Mouse (Mus musculus) heart, embryonic 13.5 days (tissue): ENCODE results near the gene Dtnb. TPM values are rescaled to one million over a fixed set of nuclear protein-coding genes. Genes with fewer than 3 reads are reported as not detected.

Source experiments
- ATAC-seq: fragments of 200-750 bp; cut with Nextera tagmentation; 2 replicates; pipeline ENCODE4 v1.8.0; 2017; ENCODE audit warnings: moderate TSS enrichment; ENCODE audit not compliant: insufficient number of reproducible peaks, low FRiP score, low TSS enrichment; ENCODE audit errors: extremely low read depth
- H3K27ac ChIP-seq: fragments of 300-500 bp; sonication (generic); replicated peaks from 2 replicates; pipeline ENCODE4 v1.5.1; 2015; ENCODE audit warnings: moderate library complexity, mild to moderate bottlenecking, inconsistent platforms
- H3K27me3 ChIP-seq: fragments of 300-500 bp; sonication (generic); replicated peaks from 2 replicates; pipeline ENCODE4 v1.6.1; 2015; ENCODE audit warnings: mild to moderate bottlenecking, inconsistent platforms
- H3K36me3 ChIP-seq: fragments of 300-500 bp; sonication (generic); 2 replicates; pipeline ENCODE4 v1.6.1; 2015; ENCODE audit warnings: mild to moderate bottlenecking, inconsistent platforms
- H3K4me1 ChIP-seq: fragments of 300-500 bp; sonication (generic); 2 replicates; pipeline ENCODE4 v1.6.1; 2015; ENCODE audit warnings: inconsistent platforms
- H3K4me2 ChIP-seq: fragments of 300-500 bp; sonication (generic); 2 replicates; pipeline ENCODE4 v1.6.1; 2015; ENCODE audit warnings: inconsistent platforms, mild to moderate bottlenecking, moderate library complexity
- H3K4me3 ChIP-seq: fragments of 300-500 bp; sonication (generic); 2 replicates; pipeline ENCODE4 v1.5.1; 2015; ENCODE audit warnings: moderate library complexity, mild to moderate bottlenecking, inconsistent platforms
- H3K9ac ChIP-seq: fragments of 300-500 bp; sonication (generic); 2 replicates; pipeline ENCODE4 v1.6.1; 2015; ENCODE audit warnings: inconsistent platforms, mild to moderate bottlenecking, moderate library complexity
- H3K9me3 ChIP-seq: fragments of 300-500 bp; sonication (generic); 2 replicates; pipeline ENCODE4 v1.6.1; 2016; ENCODE audit warnings: inconsistent platforms
- WGBS: fragments of 180-500 bp; shearing (Covaris S2); methylation state at CpG from one replicate; pipeline ENCODE4 v1.1.7; 2015; ENCODE audit warnings: mixed read lengths; 5-methylcytosine and 5-hydroxymethylcytosine counted together
- polyA plus RNA-seq: library from polyadenylated mRNA; unstranded; fragments of >200 nt; fragmentation: Nextera tagmentation; extraction: Ambion mirVana; gene quantifications from 2 replicates; pipeline ENCODE4 v1.2.1, GENCODE M21; 2015

Gene Dtnb
- polyA plus RNA-seq, 1 experiment from 2014 or later = 16.4 TPM

DNA sequence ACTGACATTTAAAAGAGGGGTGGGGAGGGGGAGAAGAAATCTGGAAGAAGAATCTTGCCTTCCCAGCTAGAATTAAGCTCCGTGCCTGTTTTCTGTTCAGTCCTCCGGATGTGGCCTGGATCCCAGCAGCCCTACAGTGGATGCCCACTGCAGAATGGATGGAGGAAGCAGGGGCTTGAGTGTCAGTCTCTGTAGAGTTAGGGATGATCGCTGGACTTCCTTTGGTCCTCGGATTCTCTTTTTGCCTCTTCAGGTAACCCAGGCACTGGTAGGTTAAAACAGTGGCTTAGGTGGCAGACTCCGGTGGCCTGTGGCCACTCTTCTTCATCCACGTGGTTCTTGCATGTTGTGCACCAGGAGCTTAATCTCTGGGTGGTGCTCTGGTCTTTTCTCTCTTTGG, 1.2 kb downstream of the Dtnb start:
- H3K9ac ChIP-seq = peak overlapping the region; percentile 96
- no peak for ATAC-seq
- peak overlapping the region; percentile 94 for H3K4me3 ChIP-seq
- H3K27me3 ChIP-seq = no peaks in the 10 kb centered on the region
- no peak overlapping the region for H3K27ac ChIP-seq
- H3K36me3 ChIP-seq = no peaks in the 10 kb centered on the region
- no peaks in the 10 kb centered on the region for H3K9me3 ChIP-seq
- H3K4me1 ChIP-seq = peaks cover 31% of the 10 kb centered on the region
- 38% methylated on average over 6 of the region's 6 CpGs for WGBS
- peak overlapping the region; percentile 94 for H3K4me2 ChIP-seq

DNA sequence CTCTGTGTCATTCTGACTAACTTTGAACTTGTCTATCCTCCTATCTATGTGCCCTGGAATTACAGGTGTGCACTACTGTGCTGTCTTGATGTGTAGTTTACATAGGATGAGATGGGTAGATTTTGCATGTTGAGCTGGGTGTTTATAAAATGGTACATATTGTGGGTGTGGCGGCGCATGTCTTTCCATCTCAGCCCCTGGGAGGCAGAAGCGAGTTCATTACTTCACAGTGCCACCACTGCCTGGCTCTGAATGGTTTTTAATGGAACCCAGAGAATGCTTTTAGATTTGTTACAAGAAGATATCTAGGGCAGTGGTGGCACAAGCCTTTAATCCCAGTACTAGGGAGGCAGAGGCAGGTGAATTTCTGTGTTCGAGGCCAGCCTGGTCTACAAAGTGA, 2.5 kb downstream of the Dtnb start:
- no peak overlapping the region for H3K9ac ChIP-seq
- no peak overlapping the region for H3K4me3 ChIP-seq
- no peaks in the 10 kb centered on the region for H3K9me3 ChIP-seq
- H3K4me2 ChIP-seq = no peak overlapping the region
- no peaks in the 10 kb centered on the region for H3K27me3 ChIP-seq
- no peak overlapping the region for H3K27ac ChIP-seq
- WGBS = 92% methylated on average over 4 of the region's 4 CpGs
- H3K4me1 ChIP-seq = peaks cover 24% of the 10 kb centered on the region
- H3K36me3 ChIP-seq = no peaks in the 10 kb centered on the region
- no peak for ATAC-seq

DNA sequence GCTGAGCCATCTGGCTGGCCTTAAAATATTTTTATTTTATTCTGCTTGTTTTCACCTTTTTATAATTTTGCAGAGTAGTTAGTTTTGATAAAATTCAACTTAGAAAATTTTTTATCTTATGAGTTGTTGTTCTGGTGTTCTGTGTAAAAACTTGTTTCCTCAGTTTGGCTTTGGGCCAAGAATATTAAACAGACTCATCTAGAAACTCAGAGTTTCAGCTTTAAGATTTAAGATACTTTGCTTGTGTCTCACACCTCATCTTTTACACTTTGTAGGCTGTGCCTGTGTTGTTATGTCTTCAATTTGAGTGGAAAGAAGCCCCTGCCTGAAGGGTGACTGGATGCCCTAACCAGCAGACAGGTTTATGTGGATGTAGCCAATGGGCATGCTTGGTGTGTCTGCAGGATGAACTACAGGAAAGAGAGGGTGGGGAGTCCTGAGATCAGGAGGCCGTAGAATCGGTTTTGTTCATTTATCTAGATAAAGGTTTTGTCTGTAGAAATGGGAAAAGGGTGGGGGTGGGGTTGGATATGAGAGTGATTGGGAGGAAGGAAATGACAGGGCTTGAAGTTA, 7.9 kb downstream of the Dtnb start:
- Histone ChIP-seq H3K4me1 (peaks cover 12% of the 10 kb centered on the region; the same call in 1 of the 2 replicates), H3K9me3 (no peaks in the 10 kb centered on the region), H3K9ac (no peak overlapping the region), H3K27me3 (no peaks in the 10 kb centered on the region), H3K4me2 (no peak overlapping the region), H3K36me3 (no peaks in the 10 kb centered on the region), H3K4me3 (no peak overlapping the region), H3K27ac (no peak overlapping the region)
- no peak for ATAC-seq
- 37% methylated on average over 2 of the region's 2 CpGs for WGBS

DNA sequence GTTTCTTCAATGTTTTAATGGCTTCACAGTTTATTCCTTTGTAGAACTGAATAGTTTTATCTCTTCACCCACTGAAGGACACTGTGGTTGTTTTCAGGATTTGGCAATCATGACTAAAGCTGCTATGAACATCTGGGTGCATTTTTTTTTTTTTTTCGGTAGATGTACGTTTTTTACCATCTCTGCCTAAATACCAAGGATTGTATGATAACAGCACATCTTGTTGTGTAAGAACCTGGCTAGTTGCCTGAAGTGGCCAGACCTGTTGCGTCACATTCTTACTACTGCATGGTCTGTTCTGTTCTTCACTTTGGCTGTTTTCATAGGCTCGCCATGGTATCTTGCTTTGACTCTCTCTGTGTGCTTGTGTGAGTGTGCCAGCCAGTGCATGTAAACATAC, 10.4 kb downstream of the Dtnb start:
- H3K9ac ChIP-seq = no peak overlapping the region
- no peak for ATAC-seq
- no peak overlapping the region for H3K27ac ChIP-seq
- no peaks in the 10 kb centered on the region for H3K36me3 ChIP-seq
- no peaks in the 10 kb centered on the region for H3K9me3 ChIP-seq
- no peak overlapping the region for H3K4me3 ChIP-seq
- WGBS = 75% methylated on average over 4 of the region's 4 CpGs
- H3K4me1 ChIP-seq = peaks cover 14% of the 10 kb centered on the region; the same call in 1 of the 2 replicates
- no peak overlapping the region for H3K4me2 ChIP-seq
- H3K27me3 ChIP-seq = no peaks in the 10 kb centered on the region

DNA sequence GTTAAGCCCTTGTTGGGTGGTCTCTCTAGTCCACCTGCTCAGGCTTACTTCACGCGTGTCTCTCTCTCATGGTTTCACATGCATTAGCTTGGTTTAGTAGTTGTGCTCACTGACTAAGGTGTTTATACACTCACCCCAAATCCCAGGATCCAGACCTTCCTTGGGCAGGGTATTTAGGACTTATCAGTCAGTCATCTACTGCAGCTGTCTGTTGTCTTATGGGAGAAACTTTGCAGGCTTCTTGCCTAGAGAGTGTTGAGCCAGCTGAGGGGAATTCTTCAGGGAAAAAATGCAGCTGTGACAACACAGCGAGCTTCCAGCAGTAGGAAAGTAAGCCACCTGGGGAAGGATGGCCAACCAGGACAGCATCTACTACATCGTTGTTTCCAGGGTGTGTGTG, 13.3 kb downstream of the Dtnb start:
- no peak overlapping the region for H3K4me3 ChIP-seq
- WGBS = 58% methylated on average over 4 of the region's 4 CpGs
- no peak for ATAC-seq

DNA sequence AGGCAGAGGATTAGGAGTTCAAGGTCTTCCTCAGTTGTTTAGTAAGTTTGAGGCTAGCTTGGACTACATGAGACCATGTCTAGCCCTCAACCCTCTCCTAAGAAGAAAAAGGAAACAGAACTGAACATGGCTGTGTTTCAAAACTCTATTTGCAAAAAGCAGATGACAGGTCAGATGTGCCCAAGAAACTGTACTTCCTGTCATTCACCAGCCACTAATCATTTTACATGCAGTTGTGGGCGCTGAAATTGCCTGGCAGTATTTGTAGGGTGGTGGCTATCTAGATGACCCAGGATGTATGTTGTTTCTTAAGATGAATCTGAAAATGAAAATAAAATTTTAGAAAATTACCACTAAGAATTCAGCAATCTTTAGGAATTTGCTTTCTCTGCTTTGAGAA, 14.8 kb downstream of the Dtnb start:
- Histone ChIP-seq H3K4me2 (no peak overlapping the region), H3K9me3 (no peaks in the 10 kb centered on the region), H3K4me3 (no peak overlapping the region), H3K36me3 (peaks cover 20% of the 10 kb centered on the region), H3K27ac (no peak overlapping the region), H3K27me3 (no peaks in the 10 kb centered on the region), H3K4me1 (0 out of 2 replicates have a peak, but pooled peaks cover 6% of the 10 kb centered on the region), H3K9ac (no peak overlapping the region)
- ATAC-seq = no peak
- 80% methylated on average over 1 of the region's 1 CpGs for WGBS

More for the DNA sequence above, 13.3 kb downstream of the Dtnb start:
- peaks cover 12% of the 10 kb centered on the region for H3K36me3 ChIP-seq
- H3K9ac ChIP-seq = no peak overlapping the region
- H3K4me1 ChIP-seq = peaks cover 9% of the 10 kb centered on the region; the same call in 1 of the 2 replicates
- H3K4me2 ChIP-seq = no peak overlapping the region
- H3K27ac ChIP-seq = no peak overlapping the region
- no peaks in the 10 kb centered on the region for H3K9me3 ChIP-seq
- H3K27me3 ChIP-seq = no peaks in the 10 kb centered on the region

DNA sequence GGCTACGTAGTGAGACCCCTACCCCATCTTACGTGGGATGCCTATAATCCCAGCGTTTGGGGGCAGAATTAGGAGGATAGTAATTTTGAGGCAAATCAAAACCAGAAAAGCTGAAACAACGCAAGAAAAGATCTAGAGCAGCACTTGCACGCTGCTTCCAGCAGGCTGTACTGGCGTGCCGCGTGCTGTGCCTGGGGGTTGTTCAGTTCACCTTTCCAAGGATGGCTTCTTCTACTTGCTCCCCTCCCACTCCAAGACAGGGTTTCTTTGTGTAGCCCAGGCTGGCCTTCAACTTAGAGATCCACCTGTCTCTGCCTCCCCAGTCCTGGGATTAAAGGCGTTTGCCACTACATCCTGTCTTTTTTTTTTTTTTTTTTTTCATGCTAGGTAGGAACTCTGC, 17.9 kb downstream of the Dtnb start:
- Histone ChIP-seq H3K27ac (no peak overlapping the region), H3K4me3 (no peak overlapping the region), H3K27me3 (no peaks in the 10 kb centered on the region), H3K36me3 (peaks cover 39% of the 10 kb centered on the region), H3K9ac (no peak overlapping the region), H3K4me1 (0 out of 2 replicates have a peak, but pooled peaks cover 6% of the 10 kb centered on the region), H3K4me2 (no peak overlapping the region), H3K9me3 (no peaks in the 10 kb centered on the region)
- WGBS = 87% methylated on average over 9 of the region's 9 CpGs
- no peak for ATAC-seq

DNA sequence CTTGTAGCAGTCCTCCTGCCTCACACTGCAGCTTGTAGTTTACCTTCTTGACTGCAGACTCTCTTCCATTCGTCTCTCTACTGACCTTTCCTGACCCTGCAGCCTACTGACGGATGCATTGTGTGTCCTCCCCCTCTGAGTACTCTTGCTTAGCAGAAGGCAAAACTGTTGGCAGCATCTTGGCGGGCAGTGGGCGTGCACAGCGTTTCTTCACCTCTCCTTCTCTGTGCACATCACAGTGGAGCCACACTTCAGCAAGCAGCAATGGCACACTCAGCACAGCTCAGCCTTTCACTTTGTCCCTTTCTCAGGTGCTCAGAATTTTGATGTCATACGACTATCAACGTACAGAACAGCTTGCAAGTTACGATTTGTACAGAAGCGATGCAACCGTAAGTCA, 19.4 kb downstream of the Dtnb start:
- H3K4me1 ChIP-seq = no peaks in the 10 kb centered on the region
- ATAC-seq = no peak
- no peak overlapping the region for H3K9ac ChIP-seq
- 74% methylated on average over 10 of the region's 10 CpGs for WGBS
- H3K27me3 ChIP-seq = no peaks in the 10 kb centered on the region
- H3K4me3 ChIP-seq = no peak overlapping the region
- H3K4me2 ChIP-seq = no peak overlapping the region
- H3K27ac ChIP-seq = no peak overlapping the region
- H3K36me3 ChIP-seq = peaks cover 44% of the 10 kb centered on the region
- no peaks in the 10 kb centered on the region for H3K9me3 ChIP-seq

DNA sequence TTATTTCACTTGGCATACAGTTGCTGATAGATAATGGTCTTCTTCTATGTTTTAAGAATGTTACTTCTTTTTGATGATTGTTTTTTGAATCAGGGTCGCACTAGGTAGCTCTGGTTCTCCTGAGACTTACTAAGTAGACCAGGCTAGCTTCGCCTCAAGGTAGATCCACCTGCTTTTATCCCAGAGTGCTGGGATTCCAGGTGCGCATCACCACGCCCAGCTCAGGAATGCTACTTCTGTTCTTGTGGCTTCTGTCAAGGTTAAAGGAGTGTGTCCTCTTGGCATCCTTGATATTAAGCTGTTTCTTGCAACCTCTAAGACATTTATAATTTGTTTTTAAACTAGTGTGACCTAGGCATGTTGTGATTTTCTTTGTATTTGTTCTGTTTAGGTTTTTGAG, 30.6 kb downstream of the Dtnb start:
- no peak for ATAC-seq
- no peak overlapping the region for H3K27ac ChIP-seq
- H3K4me2 ChIP-seq = no peak overlapping the region
- H3K9ac ChIP-seq = no peak overlapping the region
- no peaks in the 10 kb centered on the region for H3K27me3 ChIP-seq
- 87% methylated on average over 4 of the region's 4 CpGs for whole genome bisulfite sequencing
- H3K4me1 ChIP-seq = no peaks in the 10 kb centered on the region
- H3K9me3 ChIP-seq = no peaks in the 10 kb centered on the region
- no peak overlapping the region for H3K4me3 ChIP-seq
- H3K36me3 ChIP-seq = peaks cover 21% of the 10 kb centered on the region

DNA sequence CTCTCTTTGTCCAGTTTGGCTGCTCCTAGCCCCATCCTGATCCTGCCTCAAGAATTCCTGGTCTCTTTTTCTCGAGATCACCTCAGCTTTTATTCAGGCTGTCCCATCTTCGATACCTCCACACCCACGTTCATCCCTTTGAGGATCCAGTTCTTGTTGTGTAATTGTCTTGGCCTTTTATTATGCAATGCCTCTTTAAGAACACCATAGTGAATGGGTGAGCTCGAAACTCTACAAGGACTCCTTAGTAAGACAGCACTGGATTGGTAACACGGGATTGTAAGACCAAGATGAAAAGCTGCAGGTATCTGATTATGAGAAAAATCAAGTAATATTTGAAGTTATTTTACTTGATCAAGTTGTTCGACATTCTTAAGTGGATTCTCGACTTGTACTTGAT, 34.0 kb downstream of the Dtnb start:
- Histone ChIP-seq H3K4me1 (no peaks in the 10 kb centered on the region), H3K4me3 (no peak overlapping the region), H3K4me2 (no peak overlapping the region), H3K36me3 (peaks cover 3% of the 10 kb centered on the region; the same call in 1 of the 2 replicates), H3K27ac (no peak overlapping the region), H3K9ac (no peak overlapping the region), H3K27me3 (no peaks in the 10 kb centered on the region), H3K9me3 (no peaks in the 10 kb centered on the region)
- no peak for ATAC-seq
- WGBS = 80% methylated on average over 7 of the region's 7 CpGs

DNA sequence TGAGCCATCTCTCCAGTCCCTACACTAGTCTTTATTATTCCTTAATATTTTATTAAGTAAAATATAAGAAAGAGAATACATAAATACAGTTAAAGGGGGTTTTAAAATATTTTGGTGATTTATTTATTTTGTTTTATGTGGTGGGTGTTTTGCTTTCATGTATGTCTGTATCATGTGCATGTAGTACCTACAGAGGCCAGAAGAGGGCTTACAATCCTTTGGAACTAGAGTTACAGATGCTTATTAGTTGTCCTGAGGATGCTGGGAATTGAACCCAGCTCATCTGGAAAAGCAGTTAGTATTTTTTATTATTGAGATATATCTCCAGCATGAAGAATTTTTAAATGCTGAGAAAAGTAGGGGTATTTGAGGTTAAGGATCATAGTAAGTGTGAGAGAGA, 37.6 kb downstream of the Dtnb start:
- H3K4me2 ChIP-seq = no peak overlapping the region
- no peak for ATAC-seq
- no peaks in the 10 kb centered on the region for H3K27me3 ChIP-seq
- no peak overlapping the region for H3K9ac ChIP-seq
- no peak overlapping the region for H3K27ac ChIP-seq
- H3K9me3 ChIP-seq = no peaks in the 10 kb centered on the region
- no peak overlapping the region for H3K4me3 ChIP-seq
- peaks cover 3% of the 10 kb centered on the region; the same call in 1 of the 2 replicates for H3K36me3 ChIP-seq
- H3K4me1 ChIP-seq = no peaks in the 10 kb centered on the region

DNA sequence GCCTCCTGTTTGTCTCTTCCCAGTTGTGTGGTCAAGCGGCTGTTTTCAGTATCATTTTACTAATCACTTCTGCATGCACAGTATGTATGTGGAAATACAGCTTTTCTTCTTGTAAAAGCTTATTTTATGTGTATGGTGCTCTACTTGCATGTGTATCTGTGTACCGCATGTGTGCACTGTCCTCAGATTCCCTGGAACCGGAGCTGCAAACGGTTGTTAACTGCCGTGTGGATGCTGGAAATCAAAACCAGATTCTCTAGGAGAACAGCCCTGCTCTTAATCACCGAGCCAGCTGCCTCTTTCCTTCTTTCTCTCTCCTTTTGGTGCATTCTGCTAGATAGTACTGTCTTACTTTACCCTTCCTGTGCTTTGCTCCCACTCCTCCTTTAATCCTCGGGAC, 39.7 kb downstream of the Dtnb start:
- ATAC-seq = no peak

More for the DNA sequence above, 39.7 kb downstream of the Dtnb start:
- Histone ChIP-seq H3K9ac (no peak overlapping the region), H3K27ac (no peak overlapping the region), H3K4me2 (no peak overlapping the region), H3K27me3 (no peaks in the 10 kb centered on the region), H3K9me3 (no peaks in the 10 kb centered on the region), H3K4me3 (no peak overlapping the region), H3K4me1 (no peaks in the 10 kb centered on the region), H3K36me3 (peaks cover 13% of the 10 kb centered on the region)
- 67% methylated on average over 7 of the region's 7 CpGs for WGBS
